In the genomic region with DNA sequence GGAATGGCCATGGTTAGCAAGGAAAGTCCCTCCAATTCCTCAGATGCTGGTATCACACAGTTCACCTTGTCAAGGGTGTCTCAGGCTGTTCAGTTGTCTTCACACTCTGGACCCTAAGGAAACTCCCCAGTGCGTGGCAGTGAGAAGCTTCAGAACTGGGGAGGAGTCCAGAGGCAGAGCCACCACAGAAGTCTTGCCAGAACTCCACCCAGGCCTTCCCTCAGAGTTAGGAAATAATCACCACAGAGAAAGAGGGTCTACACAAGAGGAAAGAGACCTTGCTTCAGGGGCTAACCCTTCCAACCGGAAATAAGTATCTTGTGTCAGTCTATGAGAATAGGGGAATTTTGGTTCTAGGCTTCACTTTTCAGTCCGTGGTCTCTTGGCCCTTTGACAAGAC, we compare ENCODE assay signal across 19 mouse cellular contexts.
DNase-seq lines count a peak whose midpoint lies in the region; ATAC-seq and TF ChIP-seq lines count a peak whose summit lies in the region.
"Had no signal": no experiment of that assay in that cellular context is flagged by ENCODE, and none has a peak within 500 bp of the region (broad histone marks: within the 10 kb centered on the region; RNA-seq: fewer than 3 reads in every experiment).

No protein-coding gene starts in this region.

- no peak for TF ChIP-seq CTCF in lung, embryonic 14.5 days (IDR thresholded peaks at IDR 0.05; ENCODE audit: low read depth)
- TF ChIP-seq CTCF in lung, postnatal 0 days (IDR thresholded peaks at IDR 0.05): no peak
- no peak for TF ChIP-seq CTCF in kidney, adult 2 months (conservative IDR thresholded peaks at IDR 0.05; ENCODE audit: insufficient read depth, insufficient read length, low read depth, low read length)

- H3K4me1 ChIP-seq in lung, embryonic 14.5 days (ENCODE audit: insufficient read depth): peaks cover 24% of the 10 kb centered on the region; the same call in 1 of the 2 replicates
- H3K4me1 ChIP-seq in lung, postnatal 0 days (ENCODE audit: insufficient read depth, low read depth, low read length): peaks cover 30% of the 10 kb centered on the region
- peaks cover 4% of the 10 kb centered on the region; the same call in 1 of the 2 replicates for H3K4me1 ChIP-seq in kidney, embryonic 14.5 days (ENCODE audit: control insufficient read depth, insufficient read depth, low read length)
- peaks cover 10% of the 10 kb centered on the region for H3K4me1 ChIP-seq in kidney, adult 2 months (ENCODE audit: control insufficient read depth, insufficient read depth, low read length)
- H3K4me1 ChIP-seq: forebrain, embryonic 12.5 days; hindbrain, embryonic 15.5 days had no signal

- no peaks in the 10 kb centered on the region for H3K9me3 ChIP-seq in lung, embryonic 14.5 days (ENCODE audit: low read depth, low read length)
- no peaks in the 10 kb centered on the region for H3K9me3 ChIP-seq in lung, postnatal 0 days (ENCODE audit: low read length)
- H3K9me3 ChIP-seq in kidney, embryonic 14.5 days (ENCODE audit: control insufficient read depth, low read length): no peaks in the 10 kb centered on the region
- H3K9me3 ChIP-seq: embryonic facial prominence, embryonic 15.5 days; forebrain, embryonic 12.5 days; heart, embryonic 13.5 days; hindbrain, embryonic 15.5 days had no signal

- no peak overlapping the region for H3K9ac ChIP-seq in lung, embryonic 14.5 days
- no peak overlapping the region for H3K9ac ChIP-seq in lung, postnatal 0 days (replicated peaks; ENCODE audit: low read depth)
- no peak overlapping the region for H3K9ac ChIP-seq in kidney, embryonic 14.5 days (ENCODE audit: low read depth, low read length)
- H3K9ac ChIP-seq: embryonic facial prominence, embryonic 15.5 days; forebrain, embryonic 12.5 days; heart, embryonic 13.5 days; hindbrain, embryonic 15.5 days had no signal

- H3K4me2 ChIP-seq in lung, embryonic 14.5 days: no peak overlapping the region
- no peak overlapping the region for H3K4me2 ChIP-seq in lung, postnatal 0 days (replicated peaks; ENCODE audit: low read depth, low read length)
- H3K4me2 ChIP-seq in kidney, embryonic 14.5 days (replicated peaks; ENCODE audit: low read depth, low read length): no peak overlapping the region
- H3K4me2 ChIP-seq: embryonic facial prominence, embryonic 15.5 days; forebrain, embryonic 12.5 days; heart, embryonic 13.5 days; hindbrain, embryonic 15.5 days had no signal

- peak overlapping the region; percentile 38 for H3K27ac ChIP-seq in lung, embryonic 14.5 days (ENCODE audit: low read depth)
- peak overlapping the region; percentile 57 for H3K27ac ChIP-seq in lung, postnatal 0 days (ENCODE audit: low read length)
- no peak overlapping the region for H3K27ac ChIP-seq in kidney, embryonic 14.5 days (ENCODE audit: low read depth, low read length)
- H3K27ac ChIP-seq in kidney, adult 2 months (ENCODE audit: insufficient read depth, low read depth, low read length): no peak overlapping the region
- H3K27ac ChIP-seq: embryonic facial prominence, embryonic 15.5 days; forebrain, embryonic 12.5 days; heart, embryonic 13.5 days; hindbrain, embryonic 15.5 days had no signal

- no peak for TF ChIP-seq POLR2A in kidney, adult 2 months (IDR thresholded peaks at IDR 0.05; ENCODE audit: low read depth, low read length)

- H3K4me3 ChIP-seq in lung, embryonic 14.5 days (ENCODE audit: low read depth, low read length): no peak overlapping the region
- H3K4me3 ChIP-seq in lung, postnatal 0 days (ENCODE audit: low read depth, low read length): no peak overlapping the region
- no peak overlapping the region for H3K4me3 ChIP-seq in kidney, embryonic 14.5 days (ENCODE audit: low read length)
- no peak overlapping the region for H3K4me3 ChIP-seq in kidney, adult 2 months (ENCODE audit: insufficient read depth, low read depth, low read length)
- H3K4me3 ChIP-seq: embryonic facial prominence, embryonic 15.5 days; erythroblast, embryonic 14.5 days; forebrain, embryonic 12.5 days; heart, embryonic 13.5 days; hindbrain, embryonic 15.5 days had no signal

- no peak for DNase-seq in lung, embryonic 14.5 days
- no peak for DNase-seq in lung, postnatal 25 days (ENCODE audit: low spot score)
- DNase-seq in lung, postnatal 0 days (ENCODE audit: low spot score): peak; percentile 56
- DNase-seq in urinary bladder, postnatal 14 days (ENCODE audit: low spot score): no peak
- no peak for DNase-seq in kidney, adult 2 months
- DNase-seq: adrenal gland, adult 8-10 months; adrenal gland, postnatal 36 days; cerebellum, adult 2 months; cerebellum, postnatal 10 days; heart, adult 11 months; heart, postnatal 36 days had no signal

- no peak for ATAC-seq in lung, embryonic 14.5 days (ENCODE audit: insufficient read depth)
- ATAC-seq in lung, postnatal 0 days: peak; percentile 34; the same call in 1 of the 2 replicates
- 0 out of 2 replicates have a peak, but pooled peaks have one; percentile 21 for ATAC-seq in megakaryocyte, adult 5-6 weeks (ENCODE audit: poor library complexity, severe bottlenecking)
- ATAC-seq in kidney, embryonic 14.5 days (ENCODE audit: low FRiP score, low TSS enrichment): no peak
- ATAC-seq: forebrain, embryonic 16.5 days had no signal

- H3K36me3 ChIP-seq in lung, embryonic 14.5 days (ENCODE audit: insufficient read depth): no peaks in the 10 kb centered on the region
- H3K36me3 ChIP-seq in lung, postnatal 0 days (ENCODE audit: insufficient read depth, low read length): no peaks in the 10 kb centered on the region
- H3K36me3 ChIP-seq in kidney, embryonic 14.5 days (ENCODE audit: control insufficient read depth, insufficient read depth, low read length): no peaks in the 10 kb centered on the region
- H3K36me3 ChIP-seq in kidney, adult 2 months (ENCODE audit: control insufficient read depth, insufficient read depth, low read length): no peaks in the 10 kb centered on the region
- H3K36me3 ChIP-seq: embryonic facial prominence, embryonic 15.5 days; forebrain, embryonic 12.5 days; heart, embryonic 13.5 days; hindbrain, embryonic 15.5 days had no signal

- H3K27me3 ChIP-seq in lung, embryonic 14.5 days (ENCODE audit: insufficient read depth, low read length): no peaks in the 10 kb centered on the region
- no peaks in the 10 kb centered on the region for H3K27me3 ChIP-seq in lung, postnatal 0 days (replicated peaks; ENCODE audit: insufficient read depth, low read length)
- H3K27me3 ChIP-seq in kidney, embryonic 14.5 days (ENCODE audit: control insufficient read depth, insufficient read depth, low read length): no peaks in the 10 kb centered on the region
- H3K27me3 ChIP-seq in kidney, adult 2 months (replicated peaks; ENCODE audit: control insufficient read depth, insufficient read depth, low read length): no peaks in the 10 kb centered on the region
- H3K27me3 ChIP-seq: embryonic facial prominence, embryonic 15.5 days; forebrain, embryonic 12.5 days; heart, embryonic 13.5 days; hindbrain, embryonic 15.5 days had no signal

- no peak for TF ChIP-seq EP300 in lung, postnatal 0 days (IDR thresholded peaks at IDR 0.05)

- 71% methylated on average over 3 of the region's 3 CpGs for WGBS in lung, embryonic 14.5 days
- 41% methylated on average over 3 of the region's 3 CpGs for WGBS in lung, postnatal 0 days
- 84% methylated on average over 3 of the region's 3 CpGs for WGBS in kidney, embryonic 14.5 days
- 78% methylated on average over 3 of the region's 3 CpGs for WGBS in kidney, adult 2 months

Comparison
In these comparisons a context has a peak if more than half of its experiments do, and no peak if none do; other contexts are left out.
1. ATAC-seq: peak in lung, postnatal 0 days (single experiment) and megakaryocyte, adult 5-6 weeks (single experiment); none in lung, embryonic 14.5 days (single experiment) and kidney, embryonic 14.5 days (single experiment).
2. H3K27ac ChIP-seq: peak in lung, embryonic 14.5 days (single experiment) and lung, postnatal 0 days (single experiment); none in kidney, embryonic 14.5 days (single experiment) and kidney, adult 2 months (single experiment).